Mouse (Mus musculus) CD4-positive helper T cell, adult 2 months (primary cell): ENCODE measurements around the gene Zfp292.
"Not testable (repeated sequence)": the region's sequence is repeated elsewhere in the genome, so short reads cannot be mapped to it uniquely, and the experiment has no call there.

Source experiments
- DNase-seq: peaks from one replicate; pipeline ENCODE4 v3.0.0-alpha.2; 2012; ENCODE audit warnings: low read depth, missing footprints, low spot score

Zfp292 gene

DNA sequence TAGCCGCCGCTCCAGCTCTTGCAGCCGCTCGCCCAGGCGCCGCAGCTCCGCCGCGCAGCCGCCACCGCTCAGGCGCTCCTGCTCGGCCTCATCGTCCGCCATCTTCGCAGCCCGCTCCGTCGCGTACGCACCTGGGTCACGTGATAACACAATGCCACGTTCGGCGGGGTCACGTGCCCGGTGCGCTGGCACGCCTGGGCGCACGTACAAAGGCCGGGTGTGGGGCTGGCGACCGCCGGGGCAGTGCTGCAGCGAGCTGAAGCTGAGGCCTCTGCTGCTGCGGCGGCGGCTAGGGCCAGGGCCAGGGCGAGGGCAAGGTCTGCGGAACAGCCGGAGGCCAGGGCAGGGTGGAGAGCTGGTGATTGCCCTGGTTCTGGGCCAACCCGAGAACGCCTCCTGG, at the start of gene Zfp292:
TSS of gene Zfp292 (minus strand) at position 143 of the 400 bp plus-strand sequence.
- DNase-seq = peak; percentile 94

DNA sequence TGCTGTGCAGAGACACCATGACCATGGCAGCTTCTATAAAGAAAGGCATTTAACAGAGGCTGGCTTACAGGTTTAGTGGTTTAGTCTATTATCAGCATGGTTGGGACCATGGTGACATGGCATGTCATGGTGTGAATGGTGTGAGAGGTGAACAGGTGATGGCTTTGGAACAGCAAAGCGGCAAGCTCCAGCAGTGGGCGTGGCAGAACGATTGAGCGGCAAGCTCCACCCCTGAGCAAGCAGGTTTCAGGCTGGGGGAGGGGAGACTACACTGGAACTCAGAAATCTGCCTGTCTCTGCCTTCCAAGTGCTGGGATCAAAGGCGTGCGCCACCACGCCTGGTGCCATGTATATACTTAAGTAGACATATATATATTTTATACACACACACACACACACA, 45.6 kb upstream of the Zfp292 start:
- DNase-seq = not testable (repeated sequence)

DNA sequence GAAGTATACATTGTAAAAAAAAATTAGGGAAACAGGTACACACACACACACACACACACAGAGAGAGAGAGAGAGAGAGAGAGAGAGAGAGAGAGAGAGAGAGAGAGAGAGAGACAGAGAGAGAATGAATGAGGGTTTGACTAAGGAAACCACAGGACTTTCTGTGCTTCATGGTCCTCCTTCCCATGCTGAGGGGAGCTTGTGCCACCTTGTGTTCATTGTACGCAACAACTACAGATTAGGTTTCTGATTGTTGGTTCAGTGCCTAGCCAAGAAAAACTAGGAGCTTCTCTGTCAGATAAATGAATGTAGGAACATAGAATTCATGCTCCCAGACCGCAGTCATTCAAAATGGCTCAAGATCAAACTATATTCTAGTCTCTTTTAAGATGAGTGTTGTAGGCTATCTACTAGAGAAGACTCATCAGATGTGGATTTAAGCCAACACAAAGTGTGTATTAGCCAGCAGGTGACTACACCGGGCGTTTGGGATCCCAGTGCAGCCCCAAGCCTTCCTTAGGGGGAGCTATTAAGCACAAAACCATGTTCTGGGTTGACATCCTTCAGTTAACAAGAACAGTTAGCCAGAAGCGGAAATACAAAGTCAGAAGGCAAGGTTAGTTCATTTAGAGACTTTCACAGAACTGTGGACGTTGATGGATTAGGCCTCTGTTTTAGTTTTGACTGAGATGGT, 39.6 kb upstream of the Zfp292 start:
- peak; percentile 50 for DNase-seq

DNA sequence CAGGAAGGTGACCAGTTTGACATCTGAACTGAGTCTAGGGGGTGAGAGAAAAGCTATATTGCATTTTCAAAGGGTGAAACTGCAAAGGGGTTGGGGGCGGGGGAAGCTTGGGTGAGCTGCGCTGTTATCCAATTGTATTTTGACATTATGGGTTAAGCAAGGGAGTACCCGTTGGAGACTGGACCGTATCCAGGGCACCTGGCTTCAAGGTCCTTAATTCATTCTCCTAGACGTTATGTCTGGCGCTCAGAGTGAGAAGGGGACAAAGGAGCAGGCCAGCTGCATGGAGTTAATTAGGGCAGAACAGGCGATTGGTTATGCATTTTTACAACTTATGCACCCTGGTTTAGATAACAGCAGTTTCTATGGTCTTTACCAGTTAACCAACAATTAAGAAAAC, 34.6 kb upstream of the Zfp292 start:
- no peak for DNase-seq

DNA sequence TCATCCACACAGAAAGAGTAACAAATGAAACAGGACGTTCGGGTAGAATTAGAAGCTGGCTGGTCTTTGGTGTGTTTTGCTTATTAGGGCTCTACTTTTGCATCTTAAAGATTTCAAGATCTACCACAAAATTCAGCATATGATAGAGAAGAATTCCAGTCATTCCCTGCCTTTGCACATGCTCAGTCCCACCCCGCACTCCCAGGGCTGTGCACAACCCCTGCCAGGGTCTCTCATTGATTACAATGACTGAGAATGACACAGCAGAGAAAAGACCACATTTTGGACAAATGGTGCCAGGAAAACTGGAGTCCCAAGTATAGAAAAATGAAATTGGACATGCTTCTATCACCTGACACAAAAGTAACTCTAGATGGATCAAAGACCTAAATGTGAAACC, 29.4 kb upstream of the Zfp292 start:
- DNase-seq = no peak

DNA sequence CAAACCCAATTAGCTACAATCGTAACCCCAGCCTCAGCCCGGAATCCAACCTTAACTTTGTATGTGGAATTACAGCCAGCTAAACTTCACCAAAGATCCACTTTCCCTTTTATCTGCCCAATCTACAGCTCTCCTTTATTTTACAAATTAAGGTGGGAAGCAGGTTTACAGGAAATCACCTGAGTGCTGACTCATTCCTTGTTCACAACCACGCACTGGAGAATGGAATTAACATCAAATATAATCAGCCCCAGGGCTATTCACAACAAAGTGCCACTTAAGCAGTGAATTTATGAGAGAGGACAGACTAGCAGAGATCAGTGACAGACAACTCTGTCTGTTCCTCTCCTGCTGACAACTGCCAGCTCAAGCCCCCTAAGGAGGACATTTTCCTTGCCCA, 28.6 kb upstream of the Zfp292 start:
- DNase-seq = no peak

DNA sequence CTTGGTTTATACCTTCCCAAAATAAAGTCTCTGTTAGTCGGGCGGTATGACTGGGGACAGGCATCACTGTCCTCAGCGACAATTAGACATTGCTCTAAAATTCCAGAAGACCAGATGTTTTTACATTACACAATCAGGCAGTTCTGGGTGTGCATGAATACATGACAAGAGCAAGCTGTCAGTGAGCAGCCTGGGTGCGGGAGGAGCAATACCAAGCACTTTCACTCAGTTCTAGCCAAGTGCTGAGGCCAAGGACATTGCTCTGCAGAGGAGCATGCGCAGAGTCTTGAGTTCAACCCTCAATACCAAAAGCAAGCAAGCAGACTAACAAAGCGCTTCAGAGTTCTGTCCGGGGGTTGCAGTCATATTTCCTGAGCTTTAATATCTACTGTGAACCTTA, 25.4 kb upstream of the Zfp292 start:
- no peak for DNase-seq

DNA sequence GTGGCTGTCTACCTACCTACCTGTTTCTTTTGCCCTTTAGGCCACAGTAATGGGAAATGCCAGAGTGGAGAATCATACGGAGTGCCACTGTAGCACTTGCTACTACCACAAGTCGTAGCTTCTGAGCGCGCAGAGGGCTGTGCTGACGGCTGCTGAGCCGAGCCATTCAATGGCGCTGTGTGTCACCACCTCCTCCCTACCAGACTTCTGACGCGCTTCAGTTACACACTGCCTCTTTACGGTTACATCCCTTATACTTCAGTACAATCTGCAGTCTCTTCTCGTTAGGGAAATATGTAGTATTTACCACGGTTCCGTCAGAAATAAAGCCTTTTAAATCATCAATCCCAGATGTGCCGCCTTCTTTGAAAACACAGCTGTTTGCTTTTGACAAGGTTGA, 24.3 kb upstream of the Zfp292 start:
- DNase-seq = no peak

DNA sequence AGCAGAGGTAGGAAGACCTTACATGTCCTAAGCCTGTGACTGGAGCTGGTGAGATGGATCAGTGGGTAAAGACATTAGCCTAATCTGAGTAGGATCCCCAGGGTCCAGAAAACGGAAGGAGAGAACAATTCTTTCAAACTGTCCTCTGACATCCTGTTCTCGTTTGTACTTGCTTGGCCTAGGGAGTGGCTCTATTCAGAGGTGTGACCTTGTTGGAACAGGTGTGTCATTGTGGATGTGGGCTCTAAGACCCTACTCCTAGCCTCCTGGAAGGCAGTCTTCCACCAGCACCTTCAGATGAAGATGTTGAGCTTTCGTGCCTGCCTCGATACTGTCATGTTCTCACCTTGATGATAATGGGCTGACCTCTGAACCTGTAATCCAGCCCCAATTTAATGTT, 23.4 kb upstream of the Zfp292 start:
- DNase-seq = no peak

DNA sequence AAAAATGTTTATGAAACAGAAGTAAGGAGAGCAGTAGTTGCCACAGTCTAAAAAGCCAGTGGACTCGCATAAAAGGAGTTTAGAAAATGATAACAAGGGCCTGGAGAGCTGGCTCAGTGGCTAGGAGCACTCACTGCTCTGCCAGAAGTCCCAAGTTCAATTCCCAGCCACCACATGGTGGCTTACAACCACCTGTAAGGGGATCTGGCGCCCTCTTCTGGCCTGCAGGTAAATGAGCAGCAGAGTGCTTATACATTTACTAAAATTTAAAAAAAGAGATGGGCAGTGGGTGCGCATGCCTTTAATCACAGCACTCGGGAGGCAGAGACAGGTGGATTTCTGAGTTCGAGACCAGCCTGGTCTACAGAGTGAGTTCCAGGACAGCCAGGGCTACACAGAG, 22.6 kb upstream of the Zfp292 start:
- peak; percentile 45 for DNase-seq

DNA sequence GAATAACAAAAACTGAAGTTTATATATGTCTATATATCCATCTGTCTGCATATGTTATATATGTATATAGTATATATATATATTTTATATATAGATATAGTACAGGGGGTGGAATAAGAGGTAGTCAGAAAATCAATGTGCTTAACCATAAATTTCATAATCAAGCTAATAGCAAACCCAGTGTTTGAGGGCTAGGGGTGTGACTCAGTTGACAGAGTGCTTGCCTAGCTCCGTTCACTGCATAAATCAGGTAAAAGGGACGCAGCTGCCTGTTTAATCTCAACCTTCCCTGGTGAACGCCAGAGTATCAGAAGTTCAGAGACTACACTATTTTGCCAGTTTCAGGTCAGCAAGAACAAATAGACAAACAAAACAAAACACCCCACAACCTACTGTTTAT, 18.8 kb upstream of the Zfp292 start:
- DNase-seq = not testable (repeated sequence)

DNA sequence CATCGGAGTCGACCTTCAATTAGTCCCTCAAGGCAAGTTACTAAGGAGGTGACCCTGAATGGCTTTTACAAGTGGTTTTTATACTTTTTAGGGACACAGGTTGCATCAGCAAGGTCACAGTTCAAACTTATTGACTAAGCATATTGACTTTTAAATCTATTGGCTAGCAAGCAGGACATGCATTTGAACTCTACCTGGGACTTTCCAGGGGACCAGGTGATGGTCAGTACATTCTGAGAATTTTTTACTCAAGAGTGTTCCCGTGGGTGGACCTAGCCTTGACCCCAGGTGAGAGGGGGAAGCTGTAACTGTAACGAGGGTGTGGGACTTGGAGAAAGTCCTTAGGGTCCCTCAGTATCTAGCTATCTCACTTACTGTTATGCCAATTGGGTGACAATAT, 18.4 kb upstream of the Zfp292 start:
- no peak for DNase-seq

DNA sequence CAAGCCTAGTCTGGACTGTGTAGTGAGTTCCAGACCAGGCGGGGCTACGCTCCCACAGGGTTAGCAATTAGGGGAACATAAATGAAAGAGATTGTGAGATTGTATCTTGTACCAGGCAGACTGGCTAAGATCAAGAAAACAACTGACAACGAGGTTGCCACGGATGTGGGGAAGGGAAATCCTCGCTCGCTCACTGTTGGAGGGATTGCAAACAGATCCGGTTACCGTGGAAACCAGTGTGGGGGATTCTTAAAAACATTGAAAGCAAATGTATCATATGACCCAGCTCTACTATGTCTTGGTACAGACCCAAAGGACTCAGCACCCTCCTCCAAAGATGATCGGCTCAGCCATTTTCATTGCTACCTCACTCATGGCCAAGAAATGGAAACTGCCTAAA, 17.4 kb upstream of the Zfp292 start:
- DNase-seq = no peak

DNA sequence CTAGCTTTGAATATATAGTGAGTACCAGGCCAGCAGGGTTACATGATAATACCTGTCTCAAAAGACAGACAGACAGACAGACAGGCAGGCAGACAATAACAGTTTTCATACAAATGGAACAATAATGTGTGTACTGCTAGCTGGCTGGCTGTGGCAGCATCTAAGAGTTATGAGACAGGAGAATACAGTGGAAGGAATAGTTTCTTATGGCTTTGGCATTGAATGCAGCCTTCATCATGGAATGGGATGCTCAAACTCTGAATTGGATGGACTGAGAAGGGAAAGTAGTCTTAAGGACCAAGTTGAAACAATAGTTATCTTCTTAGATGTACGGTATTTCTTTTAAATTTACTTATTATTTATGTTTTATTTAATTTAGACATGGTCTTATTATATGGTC, 16.6 kb upstream of the Zfp292 start:
- no peak for DNase-seq

DNA sequence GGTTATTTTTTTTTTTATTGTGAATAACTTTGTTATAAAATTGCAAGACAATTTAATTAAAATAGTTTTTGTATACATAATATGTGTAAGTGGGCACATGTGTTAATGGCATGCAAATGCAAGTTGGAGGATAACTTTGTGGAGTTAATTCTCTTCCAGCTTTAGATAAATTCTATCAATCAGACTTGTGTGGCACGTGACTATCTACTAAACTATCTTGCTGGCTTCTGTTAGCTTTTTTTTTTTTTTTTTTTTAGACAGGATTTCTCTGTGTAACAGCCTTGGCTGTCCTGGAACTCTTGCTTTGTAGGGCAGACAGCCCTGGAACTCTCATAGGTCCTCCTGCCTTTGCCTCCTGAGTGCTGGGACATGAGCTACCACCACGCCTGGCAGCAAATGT, 15.7 kb upstream of the Zfp292 start:
- DNase-seq = no peak

DNA sequence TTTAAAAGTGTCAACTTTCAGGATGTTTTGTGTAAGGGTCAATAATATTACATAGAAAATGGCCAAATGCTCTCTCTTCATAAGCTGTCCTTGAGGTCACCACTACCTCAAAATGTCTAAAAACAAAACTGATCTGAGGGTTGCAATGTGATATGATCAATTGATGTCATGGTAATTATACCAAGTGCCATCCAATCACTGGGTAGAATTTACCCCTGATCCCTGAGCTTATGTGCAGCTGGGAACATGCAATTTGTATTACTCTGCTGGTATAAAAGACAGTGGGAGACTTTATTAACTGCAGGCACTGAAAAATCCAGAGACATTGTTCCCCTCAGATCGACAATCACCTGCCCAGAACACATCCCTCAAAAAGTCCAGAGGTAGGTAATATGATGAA, 10.7 kb upstream of the Zfp292 start, which contains the start of gene Cga:
TSS of gene Cga (plus strand) at position 301 of the 400 bp plus-strand sequence.
- DNase-seq = no peak

DNA sequence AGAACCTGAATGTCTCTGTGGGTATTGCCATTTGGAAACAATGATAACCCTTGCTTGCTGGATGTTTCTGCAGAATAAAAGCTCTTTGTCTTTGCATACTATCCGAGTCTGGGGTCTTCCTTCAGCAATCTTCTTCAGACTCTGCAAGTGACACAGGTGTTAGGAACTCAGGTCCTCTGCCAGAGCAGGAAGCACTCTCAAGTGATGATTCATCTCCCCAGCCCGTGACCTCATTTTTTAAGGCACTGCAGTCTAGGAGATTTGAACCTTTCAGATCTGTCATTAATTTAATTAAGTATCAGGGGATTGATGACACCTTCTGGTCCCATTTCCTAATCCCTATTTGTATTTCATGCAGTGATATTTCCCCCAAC, 7.0 kb upstream of the Zfp292 start:
- DNase-seq = no peak

DNA sequence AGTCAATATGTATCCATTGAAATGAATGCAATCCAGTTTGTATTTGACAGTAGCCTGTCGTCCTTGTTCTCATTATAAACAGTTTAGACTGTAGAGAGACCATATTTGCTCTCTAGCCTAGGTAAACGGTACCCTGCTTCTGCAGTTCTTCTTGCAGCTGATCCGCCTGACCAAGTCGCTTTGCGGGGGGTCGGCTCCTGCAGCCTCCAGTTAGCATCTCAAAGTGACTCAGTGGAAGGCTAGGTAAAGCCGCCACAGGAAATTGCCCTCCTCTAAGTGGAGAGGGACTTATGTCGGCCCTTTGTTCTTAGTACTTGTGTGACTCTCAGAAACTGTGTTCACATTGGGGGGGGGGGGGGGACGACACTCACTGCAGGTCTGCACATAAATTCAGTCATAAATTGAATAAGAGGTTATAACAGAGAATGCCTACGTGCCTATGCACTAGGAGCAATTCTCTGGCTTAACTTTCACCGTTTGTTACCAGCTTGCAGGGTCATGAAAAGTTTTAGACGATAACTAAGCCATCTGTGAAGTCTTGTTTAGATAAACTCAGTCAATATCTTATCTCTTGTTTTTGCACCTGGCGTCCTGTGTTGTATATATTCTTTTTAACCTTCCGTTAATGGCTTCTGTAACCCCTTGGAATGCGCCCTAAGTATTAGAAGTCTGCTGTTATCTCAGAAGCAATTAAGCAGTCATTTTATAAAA, 6.5 kb upstream of the Zfp292 start:
- DNase-seq = no peak

DNA sequence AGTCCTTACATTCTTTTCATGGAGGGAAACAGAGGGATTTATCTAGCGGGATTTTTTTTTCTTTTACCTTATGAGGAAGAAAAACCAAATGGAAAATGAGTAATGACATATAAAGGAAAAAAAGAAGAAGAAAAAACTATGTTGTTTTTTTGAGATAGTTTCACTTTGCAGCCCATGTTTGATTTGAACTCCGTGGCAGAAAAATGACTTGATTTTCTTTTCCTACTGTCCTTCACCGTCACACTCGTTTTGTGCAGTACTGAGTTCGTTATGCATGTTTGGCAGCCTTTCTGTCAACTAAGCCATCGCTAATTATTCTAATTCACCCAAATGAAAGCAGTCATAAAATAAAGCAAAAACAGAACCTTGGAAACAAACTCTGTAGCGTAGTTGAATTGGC, 4.5 kb upstream of the Zfp292 start:
- peak; percentile 24 for DNase-seq

DNA sequence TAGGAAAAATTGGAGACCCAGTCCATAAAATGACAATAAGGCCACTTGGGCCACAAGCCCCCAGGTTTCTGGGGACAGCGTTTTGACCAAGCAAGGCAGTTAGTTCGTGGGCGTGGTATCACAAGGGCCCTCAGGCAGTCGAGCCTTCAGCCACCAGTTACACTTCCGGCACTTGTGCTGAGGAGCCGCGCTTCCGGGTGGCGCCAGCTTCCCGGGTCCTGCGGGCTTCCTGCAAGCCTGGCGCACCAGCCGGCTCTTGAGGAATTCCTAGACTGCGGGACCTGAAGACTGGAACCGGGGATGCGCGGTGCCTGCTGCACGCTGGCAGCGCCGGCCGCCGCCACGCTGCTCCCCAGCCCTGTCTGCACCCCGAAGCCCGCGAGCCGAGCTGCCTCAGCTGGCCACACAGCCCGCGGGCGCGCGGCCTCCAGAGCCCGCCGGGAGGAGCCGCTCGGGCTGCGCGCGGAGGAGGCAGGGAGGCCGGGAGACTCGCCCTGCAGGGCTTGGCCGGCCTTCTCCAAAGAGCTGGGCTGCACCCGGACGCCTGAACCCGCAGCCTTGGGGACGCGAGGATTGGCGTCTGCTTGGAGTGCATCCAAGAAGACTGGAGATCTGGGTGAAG, 3.8 kb upstream of the Zfp292 start:
- peak; percentile 89 for DNase-seq

DNA sequence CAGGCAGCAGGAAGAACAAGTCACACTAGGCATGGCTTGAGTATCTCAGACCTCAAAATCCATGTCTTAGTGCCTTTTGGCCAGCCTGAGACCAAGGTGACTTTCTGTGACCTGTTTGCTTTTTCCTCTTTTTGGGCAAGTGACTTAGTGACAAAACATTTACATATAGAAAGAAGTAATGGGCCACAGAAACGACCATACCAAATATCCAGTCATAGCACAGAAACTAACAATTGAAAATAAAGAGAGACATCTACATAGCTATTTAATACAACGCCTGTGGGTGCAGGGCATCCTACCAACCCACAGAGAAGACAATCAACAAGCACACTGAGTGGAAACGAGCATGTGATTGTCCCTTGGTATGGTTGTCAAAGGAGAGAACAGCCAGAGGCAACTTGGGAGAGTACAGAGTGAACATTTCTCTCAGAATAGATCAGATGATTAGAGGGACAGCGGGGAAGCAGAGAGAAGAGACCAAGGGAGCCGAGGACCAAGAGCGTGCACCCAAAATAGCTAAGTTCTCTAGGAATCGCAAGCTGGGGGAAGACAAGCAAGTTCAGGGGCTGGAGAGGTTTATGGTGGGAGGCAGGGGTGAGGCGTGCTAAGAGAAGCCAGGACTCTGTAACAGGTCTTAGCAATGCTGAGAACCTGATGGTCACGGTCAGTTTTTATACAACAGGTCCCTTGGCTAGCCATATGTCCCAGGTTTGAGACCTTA, 3.0 kb upstream of the Zfp292 start:
- no peak for DNase-seq

DNA sequence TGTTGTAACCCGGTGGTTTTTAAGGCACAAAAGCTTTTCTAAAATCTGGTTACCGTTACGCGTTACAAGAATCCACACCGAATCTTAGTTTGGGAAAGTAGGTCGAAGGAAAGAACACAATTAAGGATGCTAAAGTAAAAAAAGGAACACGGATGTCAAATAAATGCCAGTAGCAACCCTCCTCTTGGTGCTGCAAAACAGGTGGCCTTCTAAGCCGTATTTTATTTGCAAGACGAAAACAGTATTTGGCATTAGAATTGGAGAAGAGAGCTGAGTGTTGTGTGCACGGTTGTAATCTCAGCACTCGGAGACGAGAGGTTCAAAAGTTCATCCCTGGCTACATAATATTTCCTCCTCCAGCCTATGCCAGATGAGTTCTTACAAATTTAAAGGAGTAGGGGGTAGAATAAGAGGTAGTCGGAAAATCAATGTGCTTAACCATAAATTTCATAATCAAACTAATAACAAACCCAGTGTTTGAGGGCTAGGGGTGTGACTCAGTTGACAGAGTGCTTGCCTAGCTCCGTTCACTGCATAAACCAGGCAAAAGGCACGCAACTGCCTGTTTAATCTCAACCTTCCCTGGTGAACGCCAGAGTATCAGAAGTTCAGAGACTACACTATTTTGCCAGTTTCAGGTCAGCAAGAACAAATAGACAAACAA, 738 bp upstream of the Zfp292 start:
- no peak for DNase-seq
